Mouse (Mus musculus) ES-E14 (cell line): ENCODE measurements at regions not wholly inside any gene's neighbourhood (a gene's known extent, or its start where the extent isn't known, plus 50 kb on each side); places are given as distances from the start of the nearest gene placed in this dataset.

Experiments used
- DNase-seq: peaks from one replicate; pipeline ENCODE4 v3.0.0-alpha.2; 2013; ENCODE audit warnings: low read depth, low spot score
- H3K27ac ChIP-seq: 2 replicates; pipeline ENCODE4 v1.5.1; 2012; ENCODE audit warnings: low read depth, mild to moderate bottlenecking, low read length, moderate library complexity, mixed read lengths; ENCODE audit not compliant: poor library complexity, insufficient read depth, severe bottlenecking
- H3K36me3 ChIP-seq: 2 replicates; pipeline ENCODE4 v1.6.1; 2012; ENCODE audit warnings: mild to moderate bottlenecking, low read length, moderate library complexity, mixed read lengths; ENCODE audit not compliant: control insufficient read depth, poor library complexity, insufficient read depth, severe bottlenecking
- H3K4me1 ChIP-seq, 2 experiments: fragments of 150-350 bp in 1 of 2; sonication (generic) in 1 of 2; 2 replicates each; pipeline ENCODE4 v1.6.1; 2012; ENCODE audit warnings: low read length in 2 of 2, mild to moderate bottlenecking in 1 of 2, mixed read lengths in 1 of 2; ENCODE audit not compliant: control insufficient read depth in 2 of 2, insufficient read depth in 2 of 2, poor library complexity in 1 of 2
- H3K4me3 ChIP-seq, 2 experiments: fragments of 150-350 bp in 1 of 2; sonication (generic) in 1 of 2; 2 replicates each; pipeline ENCODE4 v1.5.1; 2012; ENCODE audit warnings: low read length in 2 of 2, low read depth in 1 of 2, mild to moderate bottlenecking in 1 of 2, mixed read lengths in 1 of 2; ENCODE audit not compliant: insufficient read depth in 1 of 2, poor library complexity in 1 of 2, severe bottlenecking in 1 of 2
- H3K9ac ChIP-seq: 2 replicates; pipeline ENCODE4 v1.6.1; 2012; ENCODE audit warnings: low read depth, mild to moderate bottlenecking, low read length, mixed read lengths; ENCODE audit not compliant: poor library complexity, insufficient read depth, severe bottlenecking
- H3K9me3 ChIP-seq: fragments of 150-350 bp; sonication (generic); 2 replicates; pipeline ENCODE4 v1.6.1; 2012; ENCODE audit warnings: low read depth, mild to moderate bottlenecking, low read length; ENCODE audit not compliant: control insufficient read depth, insufficient read depth
- CHD2 ChIP-seq: IDR thresholded peaks from 2 replicates; pipeline ENCODE4 v1.6.1; 2014; ENCODE audit warnings: mild to moderate bottlenecking, low read depth, low read length, inconsistent platforms
- HCFC1 ChIP-seq: IDR thresholded peaks from 2 replicates; pipeline ENCODE4 v1.6.1; 2012; ENCODE audit warnings: low read length, inconsistent platforms, borderline replicate concordance; ENCODE audit not compliant: insufficient read depth
- MAFK ChIP-seq: IDR thresholded peaks from 2 replicates; pipeline ENCODE4 v1.6.1; 2014; ENCODE audit warnings: mild to moderate bottlenecking, low read depth, low read length, inconsistent platforms; ENCODE audit not compliant: insufficient read depth
- ZC3H11A ChIP-seq: IDR thresholded peaks from 2 replicates; pipeline ENCODE4 v1.6.1; 2012; ENCODE audit warnings: low read depth, mild to moderate bottlenecking, inconsistent platforms, low read length, borderline replicate concordance
- ZNF384 ChIP-seq: IDR thresholded peaks from 2 replicates; pipeline ENCODE4 v1.6.1; 2012; ENCODE audit warnings: low read depth, low read length, inconsistent platforms
- in situ Hi-C, 2 experiments: fragments of 600-800 bp; cut with MboI; formaldehyde crosslinking; loops; one replicate each; pipeline ENCODE4 v1.15.1; 2025; ENCODE audit warnings: low sequenced_read_pairs in 2 of 2, inconsistent platforms in 1 of 2; ENCODE audit not compliant: unreplicated experiment in 2 of 2

GRCm38 (mm10) chr8:44689837-44690592 is 245.2 kb upstream of the Fat1 start:
- in situ Hi-C loops = no loop called here
- no peaks in the 10 kb centered on the region for H3K9me3 ChIP-seq
- no peak overlapping the region for H3K9ac ChIP-seq
- no peak for DNase-seq
- no peak overlapping the region for H3K4me3 ChIP-seq
- H3K36me3 ChIP-seq = no peaks in the 10 kb centered on the region
- no peaks in the 10 kb centered on the region for H3K4me1 ChIP-seq
- TF ChIP-seq ZC3H11A (no peak), MAFK (no peak), CHD2 (no peak), ZNF384 (no peak), HCFC1 (no peak)
- H3K27ac ChIP-seq = no peak overlapping the region

GRCm38 (mm10) chr8:44690593-44690950 is 244.7 kb upstream of the Fat1 start:
- no peaks in the 10 kb centered on the region for H3K9me3 ChIP-seq
- TF ChIP-seq ZC3H11A (no peak), HCFC1 (no peak), ZNF384 (no peak), CHD2 (no peak), MAFK (no peak)
- DNase-seq = no peak
- H3K4me3 ChIP-seq = no peak overlapping the region
- H3K4me1 ChIP-seq = no peaks in the 10 kb centered on the region
- H3K27ac ChIP-seq = no peak overlapping the region
- in situ Hi-C loops = no loop called here
- H3K36me3 ChIP-seq = no peaks in the 10 kb centered on the region
- H3K9ac ChIP-seq = no peak overlapping the region

GRCm38 (mm10) chr8:44691140-44691539 is 244.1 kb upstream of the Fat1 start:
- no peak for DNase-seq
- no peak for TF ChIP-seq HCFC1
- TF ChIP-seq ZC3H11A = no peak
- TF ChIP-seq ZNF384 = no peak
- no peak for TF ChIP-seq CHD2
- TF ChIP-seq MAFK = no peak
- in situ Hi-C loops = no loop called here

GRCm38 (mm10) chr8:44692036-44692688 is 243.1 kb upstream of the Fat1 start:
- in situ Hi-C loops = no loop called here

More at GRCm38 (mm10) chr8:44691140-44691539, 244.1 kb upstream of the Fat1 start:
- Histone ChIP-seq H3K9me3 (no peaks in the 10 kb centered on the region), H3K27ac (no peak overlapping the region), H3K36me3 (no peaks in the 10 kb centered on the region), H3K4me3 (no peak overlapping the region), H3K9ac (no peak overlapping the region), H3K4me1 (no peaks in the 10 kb centered on the region)

More at GRCm38 (mm10) chr8:44692036-44692688, 243.1 kb upstream of the Fat1 start:
- no peak overlapping the region for H3K9ac ChIP-seq
- no peak overlapping the region for H3K4me3 ChIP-seq
- no peak for DNase-seq
- no peaks in the 10 kb centered on the region for H3K36me3 ChIP-seq
- TF ChIP-seq ZNF384 = no peak
- TF ChIP-seq HCFC1 = no peak
- no peak for TF ChIP-seq MAFK
- TF ChIP-seq ZC3H11A = no peak
- TF ChIP-seq CHD2 = no peak
- no peaks in the 10 kb centered on the region for H3K4me1 ChIP-seq
- H3K9me3 ChIP-seq = no peaks in the 10 kb centered on the region
- no peak overlapping the region for H3K27ac ChIP-seq
